Mouse (Mus musculus): ENCODE results near the gene Tmem235. TPM values are rescaled to one million over a fixed set of nuclear protein-coding genes. Genes with fewer than 3 reads are reported as not detected.
A peak's percentile ranks its signal among the peaks of the same experiment; 100 is the strongest.
"Not testable (repeated sequence)": the region's sequence is repeated elsewhere in the genome, so short reads cannot be mapped to it uniquely, and the experiment has no call there.

Gene Tmem235
- not detected in 2 replicates for polyA plus RNA-seq (2014; fragmentation: Nextera tagmentation; extraction: Ambion mirVana)

GRCm38 (mm10) chr11:117860601-117861000 is at the start of gene Tmem235:
Gene Tmem235, plus strand, starts transcription at chr11:117860752.
- Histone ChIP-seq H3K4me2 (replicated peaks; ENCODE audit: low read depth, low read length) (no peak within 1 kb of the TSS), H3K27me3 (ENCODE audit: control insufficient read depth, insufficient read depth, low read length) (peaks cover 20% of the 10 kb centered on the region), H3K9ac (ENCODE audit: low read depth, low read length) (no peak within 1 kb of the TSS), H3K36me3 (ENCODE audit: control insufficient read depth, insufficient read depth, low read length) (peaks cover 18% of the 10 kb centered on the region), H3K9me3 (ENCODE audit: control insufficient read depth, low read length) (no peaks in the 10 kb centered on the region), H3K27ac (ENCODE audit: low read depth, low read length) (no peak within 1 kb of the TSS), H3K4me3 (ENCODE audit: low read depth, low read length) (no peak within 1 kb of the TSS), H3K4me1 (replicated peaks; ENCODE audit: control insufficient read depth, insufficient read depth, low read length) (no peaks in the 10 kb centered on the region; the same call in 1 of the 2 replicates)
- DNase-seq (ENCODE audit: low spot score) (peak; percentile 29), ATAC-seq (ENCODE audit: low FRiP score) (no peak)
- 4% methylated on average over 23 of the region's 23 CpGs for WGBS

GRCm38 (mm10) chr11:117813867-117814266 is 46.7 kb upstream of the Tmem235 start:
- ATAC-seq (ENCODE audit: low FRiP score): no peak
- Histone ChIP-seq H3K36me3 (ENCODE audit: control insufficient read depth, insufficient read depth, low read length) (no peaks in the 10 kb centered on the region; the same call in 1 of the 2 replicates), H3K9ac (ENCODE audit: low read depth, low read length) (no peak overlapping the region), H3K4me1 (replicated peaks; ENCODE audit: control insufficient read depth, insufficient read depth, low read length) (peaks cover 5% of the 10 kb centered on the region; the same call in 1 of the 2 replicates), H3K27me3 (ENCODE audit: control insufficient read depth, insufficient read depth, low read length) (peaks cover 5% of the 10 kb centered on the region; the same call in 1 of the 2 replicates), H3K27ac (ENCODE audit: low read depth, low read length) (no peak overlapping the region), H3K4me2 (replicated peaks; ENCODE audit: low read depth, low read length) (no peak overlapping the region), H3K9me3 (ENCODE audit: control insufficient read depth, low read length) (no peaks in the 10 kb centered on the region), H3K4me3 (ENCODE audit: low read depth, low read length) (no peak overlapping the region)
- 92% methylated on average over 5 of the region's 5 CpGs for WGBS
- no peak for DNase-seq (ENCODE audit: low spot score)

GRCm38 (mm10) chr11:117814704-117815366 is 45.7 kb upstream of the Tmem235 start:
- H3K27me3 ChIP-seq (ENCODE audit: control insufficient read depth, insufficient read depth, low read length): peaks cover 3% of the 10 kb centered on the region; the same call in 1 of the 2 replicates
- ATAC-seq (ENCODE audit: low FRiP score) (no peak), DNase-seq (ENCODE audit: low spot score) (no peak)
- H3K27ac ChIP-seq (ENCODE audit: low read depth, low read length): no peak overlapping the region
- no peak overlapping the region for H3K4me2 ChIP-seq (replicated peaks; ENCODE audit: low read depth, low read length)
- H3K4me1 ChIP-seq (replicated peaks; ENCODE audit: control insufficient read depth, insufficient read depth, low read length): peaks cover 2% of the 10 kb centered on the region; the same call in 1 of the 2 replicates
- 96% methylated on average over 6 of the region's 6 CpGs for WGBS
- no peak overlapping the region for H3K4me3 ChIP-seq (ENCODE audit: low read depth, low read length)
- no peaks in the 10 kb centered on the region; the same call in 1 of the 2 replicates for H3K36me3 ChIP-seq (ENCODE audit: control insufficient read depth, insufficient read depth, low read length)
- no peak overlapping the region for H3K9ac ChIP-seq (ENCODE audit: low read depth, low read length)
- no peaks in the 10 kb centered on the region for H3K9me3 ChIP-seq (ENCODE audit: control insufficient read depth, low read length)

- not testable (repeated sequence) for H3K9ac ChIP-seq (ENCODE audit: low read depth, low read length)
These were observed 44.7 kb upstream of the Tmem235 start for GRCm38 (mm10) chr11:117815850-117816249.

GRCm38 (mm10) chr11:117816389-117816996 is 44.1 kb upstream of the Tmem235 start:
- no peaks in the 10 kb centered on the region for H3K27me3 ChIP-seq (ENCODE audit: control insufficient read depth, insufficient read depth, low read length)
- H3K4me3 ChIP-seq (ENCODE audit: low read depth, low read length): no peak overlapping the region
- no peaks in the 10 kb centered on the region for H3K4me1 ChIP-seq (replicated peaks; ENCODE audit: control insufficient read depth, insufficient read depth, low read length)
- no peaks in the 10 kb centered on the region for H3K9me3 ChIP-seq (ENCODE audit: control insufficient read depth, low read length)
- DNase-seq (ENCODE audit: low spot score): no peak
- no peak overlapping the region for H3K27ac ChIP-seq (ENCODE audit: low read depth, low read length)
- no peak overlapping the region for H3K4me2 ChIP-seq (replicated peaks; ENCODE audit: low read depth, low read length)
- ATAC-seq (ENCODE audit: low FRiP score): no peak
- WGBS: 92% methylated on average over 12 of the region's 13 CpGs
- H3K36me3 ChIP-seq (ENCODE audit: control insufficient read depth, insufficient read depth, low read length): no peaks in the 10 kb centered on the region; the same call in 1 of the 2 replicates
- no peak overlapping the region for H3K9ac ChIP-seq (ENCODE audit: low read depth, low read length)

More at GRCm38 (mm10) chr11:117815850-117816249, 44.7 kb upstream of the Tmem235 start:
- not testable (repeated sequence) for DNase-seq (ENCODE audit: low spot score); H3K4me1 ChIP-seq (replicated peaks; ENCODE audit: control insufficient read depth, insufficient read depth, low read length); H3K4me3 ChIP-seq (ENCODE audit: low read depth, low read length); H3K9me3 ChIP-seq (ENCODE audit: control insufficient read depth, low read length); H3K4me2 ChIP-seq (replicated peaks; ENCODE audit: low read depth, low read length); H3K27me3 ChIP-seq (ENCODE audit: control insufficient read depth, insufficient read depth, low read length); ATAC-seq (ENCODE audit: low FRiP score); H3K27ac ChIP-seq (ENCODE audit: low read depth, low read length); H3K36me3 ChIP-seq (ENCODE audit: control insufficient read depth, insufficient read depth, low read length)
- WGBS: 90% methylated on average over 9 of the region's 9 CpGs

- H3K9ac ChIP-seq (ENCODE audit: low read depth, low read length): no peak overlapping the region
- H3K27me3 ChIP-seq (ENCODE audit: control insufficient read depth, insufficient read depth, low read length): no peaks in the 10 kb centered on the region
- H3K36me3 ChIP-seq (ENCODE audit: control insufficient read depth, insufficient read depth, low read length): no peaks in the 10 kb centered on the region; the same call in 1 of the 2 replicates
- no peak overlapping the region for H3K4me3 ChIP-seq (ENCODE audit: low read depth, low read length)
- no peaks in the 10 kb centered on the region for H3K4me1 ChIP-seq (replicated peaks; ENCODE audit: control insufficient read depth, insufficient read depth, low read length)
- DNase-seq (ENCODE audit: low spot score): no peak
- H3K27ac ChIP-seq (ENCODE audit: low read depth, low read length): no peak overlapping the region
- no peak for ATAC-seq (ENCODE audit: low FRiP score)
- H3K4me2 ChIP-seq (replicated peaks; ENCODE audit: low read depth, low read length): no peak overlapping the region
- H3K9me3 ChIP-seq (ENCODE audit: control insufficient read depth, low read length): no peaks in the 10 kb centered on the region
- 78% methylated on average over 8 of the region's 8 CpGs for WGBS
These were observed 41.5 kb upstream of the Tmem235 start for GRCm38 (mm10) chr11:117819095-117819494.

GRCm38 (mm10) chr11:117820173-117820572 is 40.4 kb upstream of the Tmem235 start:
- Histone ChIP-seq H3K27ac (ENCODE audit: low read depth, low read length) (no peak overlapping the region), H3K27me3 (ENCODE audit: control insufficient read depth, insufficient read depth, low read length) (no peaks in the 10 kb centered on the region), H3K9me3 (ENCODE audit: control insufficient read depth, low read length) (no peaks in the 10 kb centered on the region), H3K4me3 (ENCODE audit: low read depth, low read length) (no peak overlapping the region), H3K4me2 (replicated peaks; ENCODE audit: low read depth, low read length) (no peak overlapping the region), H3K4me1 (replicated peaks; ENCODE audit: control insufficient read depth, insufficient read depth, low read length) (peaks cover 2% of the 10 kb centered on the region; the same call in 1 of the 2 replicates), H3K9ac (ENCODE audit: low read depth, low read length) (no peak overlapping the region), H3K36me3 (ENCODE audit: control insufficient read depth, insufficient read depth, low read length) (no peaks in the 10 kb centered on the region; the same call in 1 of the 2 replicates)
- WGBS: 96% methylated on average over 7 of the region's 7 CpGs
- DNase-seq (ENCODE audit: low spot score) (no peak), ATAC-seq (ENCODE audit: low FRiP score) (no peak)

GRCm38 (mm10) chr11:117821868-117822267 is 38.7 kb upstream of the Tmem235 start:
- no peaks in the 10 kb centered on the region for H3K9me3 ChIP-seq (ENCODE audit: control insufficient read depth, low read length)
- no peak overlapping the region for H3K9ac ChIP-seq (ENCODE audit: low read depth, low read length)
- DNase-seq (ENCODE audit: low spot score): no peak
- ATAC-seq (ENCODE audit: low FRiP score): no peak
- no peak overlapping the region for H3K4me3 ChIP-seq (ENCODE audit: low read depth, low read length)
- H3K27me3 ChIP-seq (ENCODE audit: control insufficient read depth, insufficient read depth, low read length): no peaks in the 10 kb centered on the region
- no peak overlapping the region for H3K27ac ChIP-seq (ENCODE audit: low read depth, low read length)
- WGBS: 88% methylated on average over 9 of the region's 9 CpGs
- H3K4me1 ChIP-seq (replicated peaks; ENCODE audit: control insufficient read depth, insufficient read depth, low read length): peaks cover 2% of the 10 kb centered on the region
- H3K36me3 ChIP-seq (ENCODE audit: control insufficient read depth, insufficient read depth, low read length): no peaks in the 10 kb centered on the region; the same call in 1 of the 2 replicates
- H3K4me2 ChIP-seq (replicated peaks; ENCODE audit: low read depth, low read length): no peak overlapping the region
